10 mouse cellular contexts compared by ENCODE assay signal in the genomic region with DNA sequence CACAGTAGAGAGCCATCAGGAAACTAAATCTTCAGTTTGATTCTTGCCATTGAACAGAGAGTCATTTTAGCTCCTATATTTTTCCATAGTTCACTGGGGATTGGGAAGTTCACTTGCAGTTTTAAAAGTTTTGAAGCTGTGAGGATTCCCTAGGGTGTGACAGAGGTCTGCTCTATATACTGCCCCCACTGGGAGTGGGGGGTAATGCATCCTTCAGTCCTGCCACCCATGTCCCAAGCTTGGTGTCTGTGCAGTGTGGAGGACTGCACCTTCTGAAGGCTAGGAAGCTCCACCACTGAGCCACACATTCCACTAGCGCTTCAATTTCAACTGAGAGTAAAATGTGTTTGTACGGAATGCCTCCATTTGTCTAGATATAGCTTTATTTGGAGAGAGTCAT. TPM values are rescaled to one million over a fixed set of nuclear protein-coding genes. Genes with fewer than 3 reads are reported as not detected.
DNase-seq lines count a peak whose midpoint lies in the region; ATAC-seq and TF ChIP-seq lines count a peak whose summit lies in the region.
"Had no signal": no experiment of that assay in that cellular context is flagged by ENCODE, and none has a peak within 500 bp of the region (broad histone marks: within the 10 kb centered on the region; RNA-seq: fewer than 3 reads in every experiment).

No protein-coding gene starts in this region.

- no peak for DNase-seq in heart, adult 2 months
- no peak for DNase-seq in heart, adult 9 months (ENCODE audit: low spot score in 2 of 2)
- peak; percentile 31 for DNase-seq in CH12.LX (ENCODE audit: extremely low read depth)
- DNase-seq in frontal cortex, postnatal 14 days (ENCODE audit: low spot score in 2 of 2), result no peak
- no peak for DNase-seq in right cerebral cortex, adult 2 months (ENCODE audit: low spot score in 2 of 2)
- no peak for DNase-seq in urinary bladder, adult 18-20 months (ENCODE audit: low spot score in 2 of 2)

- ATAC-seq in common myeloid progenitor, adult 5-6 weeks (replicated peaks; ENCODE audit: low read depth, poor library complexity, severe bottlenecking), result peak; percentile 93
- ATAC-seq in megakaryocyte-erythroid progenitor cell, adult 5-6 weeks (replicated peaks; ENCODE audit: low FRiP score, low TSS enrichment, poor library complexity, severe bottlenecking), result peak; percentile 96

- WGBS in heart, adult 2 months, result 68% methylated on average over 2 of the region's 2 CpGs

- intact Hi-C loops in heart, adult 2 months (cut with DNase I), result no loop called here

- H3K27me3 ChIP-seq in heart, adult 2 months (ENCODE audit: control insufficient read depth, insufficient read depth, low read length), result no peaks in the 10 kb centered on the region
- H3K27me3 ChIP-seq in CH12.LX (replicated peaks), result no peaks in the 10 kb centered on the region

- TF ChIP-seq POLR2A in heart, adult 2 months (IDR thresholded peaks at IDR 0.05; ENCODE audit: insufficient read depth, low read depth, low read length), result no peak
- no peak for TF ChIP-seq POLR2A in CH12.LX (IDR thresholded peaks at IDR 0.05; ENCODE audit: low read depth, low read length)

- H3K4me1 ChIP-seq in heart, adult 2 months (ENCODE audit: control insufficient read depth, insufficient read depth, low read length), result no peaks in the 10 kb centered on the region
- no peaks in the 10 kb centered on the region for H3K4me1 ChIP-seq in CH12.LX (ENCODE audit: control insufficient read depth in 1 of 2, insufficient read depth in 2 of 2)

- TF ChIP-seq EP300 in heart, adult 2 months (IDR thresholded peaks at IDR 0.05; ENCODE audit: insufficient read depth, low read depth, low read length), result no peak
- no peak for TF ChIP-seq EP300 in CH12.LX (IDR thresholded peaks at IDR 0.05; ENCODE audit: low read length)

- TF ChIP-seq RAD21 in CH12.LX (IDR thresholded peaks at IDR 0.05; ENCODE audit: low read depth, low read length), result no peak

- H3K9ac ChIP-seq in heart, adult 2 months (ENCODE audit: low read depth, low read length), result no peak overlapping the region
- no peak overlapping the region for H3K9ac ChIP-seq in CH12.LX (ENCODE audit: insufficient read depth, low read depth)

- in situ Hi-C loops in CH12.LX (cut with MboI; ENCODE audit: low pct_ligation_motif_present, low pct_unique_long_range_greater_than_20kb, low sequenced_read_pairs), result no loop called here

- no peaks in the 10 kb centered on the region for H3K36me3 ChIP-seq in heart, adult 2 months (ENCODE audit: control insufficient read depth, insufficient read depth, low read length)
- H3K36me3 ChIP-seq in CH12.LX (replicated peaks in 1 of 2; ENCODE audit: control insufficient read depth in 1 of 2, insufficient read depth in 1 of 2, low read length in 1 of 2), result no peaks in the 10 kb centered on the region

- peak; percentile 63 for TF ChIP-seq CTCF in heart, adult 2 months (IDR thresholded peaks at IDR 0.05)
- TF ChIP-seq CTCF in CH12.LX (conservative IDR thresholded peaks at IDR 0.05 in 1 of 2, IDR thresholded peaks at IDR 0.05 in 1 of 2; ENCODE audit: low read depth in 2 of 2, low read length in 2 of 2), result peak; percentile 31 to 53

- no peak overlapping the region for H3K27ac ChIP-seq in heart, adult 2 months
- no peak overlapping the region for H3K27ac ChIP-seq in CH12.LX (ENCODE audit: insufficient read depth, low read depth)

- H3K4me3 ChIP-seq in heart, adult 2 months, result no peak overlapping the region
- no peak overlapping the region for H3K4me3 ChIP-seq in CH12.LX (replicated peaks in 1 of 3; ENCODE audit: low read depth in 2 of 3, low read length in 2 of 3, poor library complexity in 1 of 3)
- H3K4me3 ChIP-seq: erythroblast, embryonic 14.5 days had no signal

- H3K79me2 ChIP-seq in heart, adult 2 months (replicated peaks; ENCODE audit: control insufficient read depth, insufficient read depth, low read length), result no peaks in the 10 kb centered on the region
- H3K79me2 ChIP-seq in CH12.LX (replicated peaks; ENCODE audit: control insufficient read depth, extremely low read depth, insufficient read depth, poor library complexity, severe bottlenecking), result no peaks in the 10 kb centered on the region

- dilution Hi-C loops in CH12.LX (cut with MboI; ENCODE audit: extremely low pct_ligation_motif_present, extremely low pct_unique_long_range_greater_than_20kb, low sequenced_read_pairs), result no loop called here

- no peaks in the 10 kb centered on the region for H3K9me3 ChIP-seq in CH12.LX (replicated peaks; ENCODE audit: low read length)

- no peak overlapping the region for H3K4me2 ChIP-seq in CH12.LX (ENCODE audit: insufficient read depth, low read depth, poor library complexity, severe bottlenecking)

TF ChIP-seq in CH12.LX, 34 proteins besides CTCF, POLR2A, EP300 and RAD21:
- TF ChIP-seq NELFE (IDR thresholded peaks at IDR 0.05; ENCODE audit: low read depth, low read length) (no peak), MEF2A (IDR thresholded peaks at IDR 0.05; ENCODE audit: borderline replicate concordance, low read depth, low read length) (no peak), JUND (conservative IDR thresholded peaks at IDR 0.05; ENCODE audit: low read depth, low read length) (no peak), JUN (IDR thresholded peaks at IDR 0.05; ENCODE audit: insufficient read depth, low read depth, low read length) (no peak), ZNF384 (IDR thresholded peaks at IDR 0.05; ENCODE audit: low read depth, low read length) (no peak), CHD2 (IDR thresholded peaks at IDR 0.05; ENCODE audit: low read length) (no peak)

RNA-seq across cellular contexts. Expression of a gene that starts 36.0 kb away (rescaled TPM):
- total RNA-seq in heart, adult 2 months (2021), result 1 to 10 TPM; 2.0 to 2.3 TPM
- polyA plus RNA-seq in heart, adult 2 months (2012; rRNA removed), result 1.2 and 2.0 TPM in 2 replicates
- not detected in 2 replicates for total RNA-seq in CH12.LX (2012; rRNA removed)
- 0.08 TPM in 1 of 2 replicates, not detected in the other for total RNA-seq in CH12.LX (2014; rRNA removed)
- not detected in 2 replicates for polyA plus RNA-seq in CH12.LX (2012; ENCODE audit: insufficient read length, low read depth)
- total RNA-seq in common myeloid progenitor, adult 5-6 weeks (2017), result 1.4 and 1.9 TPM in 2 replicates
- not detected in 2 replicates for total RNA-seq in megakaryocyte-erythroid progenitor cell, adult 5-6 weeks (2014; fragmentation: Nextera tagmentation)
- 0.14 TPM in 1 of 2 replicates, not detected in the other for total RNA-seq in megakaryocyte-erythroid progenitor cell, adult 5-6 weeks (2017)
- polyA plus RNA-seq: erythroblast, embryonic 14.5 days had no signal

RNA-seq across cellular contexts. Expression of a gene that starts 47.2 kb away (rescaled TPM):
- total RNA-seq in heart, adult 2 months (2021), result 1 to 10 TPM; 6.3 to 6.6 TPM
- 2.8 and 2.9 TPM in 2 replicates for polyA plus RNA-seq in heart, adult 2 months (2012; rRNA removed)
- total RNA-seq in CH12.LX (2012; rRNA removed) (not detected in 2 replicates), CH12.LX (2014; rRNA removed) (not detected in 2 replicates)
- polyA plus RNA-seq in CH12.LX (2012; ENCODE audit: insufficient read length, low read depth), result not detected in 2 replicates
- total RNA-seq in common myeloid progenitor, adult 5-6 weeks (2017), result 1.2 TPM in 1 of 2 replicates, not detected in the other
- 1.5 TPM in 1 of 2 replicates, not detected in the other for total RNA-seq in megakaryocyte-erythroid progenitor cell, adult 5-6 weeks (2014; fragmentation: Nextera tagmentation)
- 2.6 TPM in 1 of 2 replicates, not detected in the other for total RNA-seq in megakaryocyte-erythroid progenitor cell, adult 5-6 weeks (2017)
- total RNA-seq: monocyte, adult 5-6 weeks had no signal
